Comparison of ENCODE assay signal across 11 mouse cellular contexts in genomic region chr4:105305931-105306330, GRCm38 (mm10).
DNase-seq lines count a peak whose midpoint lies in the region; ATAC-seq and TF ChIP-seq lines count a peak whose summit lies in the region.
"Had no signal": no experiment of that assay in that cellular context is flagged by ENCODE, and none has a peak within 500 bp of the region (broad histone marks: within the 10 kb centered on the region; RNA-seq: fewer than 3 reads in every experiment).

No protein-coding gene starts in this region.

- peak; percentile 62 to 70 for DNase-seq in lung, adult 18-20 months
- DNase-seq in lung, adult 2 months = no peak
- peak; percentile 71 to 87 for DNase-seq in heart, adult 9 months (ENCODE audit: low spot score in 2 of 2)
- DNase-seq in layer of hippocampus, adult 8-10 months (ENCODE audit: low spot score in 2 of 2) = no peak
- no peak for DNase-seq in cerebellum, adult 2 months
- DNase-seq: left cerebral cortex, postnatal 4 days; right cerebral cortex, postnatal 4 days had no signal

- no peak overlapping the region for H3K4me3 ChIP-seq in lung, adult 2 months (replicated peaks; ENCODE audit: extremely low read depth, low read depth, low read length)
- H3K4me3 ChIP-seq in kidney, embryonic 16.5 days (ENCODE audit: low read length) = no peak overlapping the region
- no peak overlapping the region for H3K4me3 ChIP-seq in cerebellum, adult 2 months (replicated peaks; ENCODE audit: insufficient read depth, low read depth, low read length)
- H3K4me3 ChIP-seq: erythroblast, embryonic 14.5 days; myocyte had no signal

- no peaks in the 10 kb centered on the region for H3K27me3 ChIP-seq in kidney, embryonic 16.5 days (ENCODE audit: insufficient read depth, low read length)
- no peaks in the 10 kb centered on the region for H3K27me3 ChIP-seq in cerebellum, adult 2 months (ENCODE audit: control insufficient read depth, insufficient read depth, low read length)

- H3K9ac ChIP-seq in kidney, embryonic 16.5 days (replicated peaks; ENCODE audit: low read length) = no peak overlapping the region

- peak overlapping the region; percentile 65 for H3K27ac ChIP-seq in kidney, embryonic 16.5 days (ENCODE audit: low read length)
- H3K27ac ChIP-seq in cerebellum, adult 2 months (ENCODE audit: insufficient read depth, low read length) = no peak overlapping the region

- no peaks in the 10 kb centered on the region for H3K4me1 ChIP-seq in lung, adult 2 months (ENCODE audit: control insufficient read depth, insufficient read depth, low read length)
- H3K4me1 ChIP-seq in kidney, embryonic 16.5 days (ENCODE audit: insufficient read depth, low read length) = no peaks in the 10 kb centered on the region
- no peaks in the 10 kb centered on the region for H3K4me1 ChIP-seq in cerebellum, adult 2 months (ENCODE audit: control insufficient read depth, insufficient read depth, low read length)

- no peaks in the 10 kb centered on the region for H3K36me3 ChIP-seq in kidney, embryonic 16.5 days (ENCODE audit: insufficient read depth, low read length)

- peak; percentile 54 for ATAC-seq in kidney, embryonic 16.5 days (ENCODE audit: low FRiP score, low TSS enrichment)
- ATAC-seq in neutrophil, adult 5-6 weeks (ENCODE audit: extremely low read depth, insufficient number of reproducible peaks, low FRiP score, poor library complexity, severe bottlenecking) = peak; percentile 53; the same call in 1 of the 2 replicates

- no peak overlapping the region for H3K4me2 ChIP-seq in kidney, embryonic 16.5 days (replicated peaks; ENCODE audit: low read depth, low read length)

- no peak for TF ChIP-seq POLR2A in lung, adult 2 months (IDR thresholded peaks at IDR 0.05; ENCODE audit: borderline replicate concordance, extremely low read depth, low read depth, low read length)
- no peak for TF ChIP-seq POLR2A in cerebellum, adult 2 months (IDR thresholded peaks at IDR 0.05; ENCODE audit: borderline replicate concordance, insufficient read depth, low read length)

- no peak for TF ChIP-seq CTCF in lung, adult 2 months (IDR thresholded peaks at IDR 0.05; ENCODE audit: insufficient read depth, low read length)
- TF ChIP-seq CTCF in cerebellum, adult 2 months (IDR thresholded peaks at IDR 0.05; ENCODE audit: borderline replicate concordance, insufficient read depth, low read depth, low read length) = no peak

- WGBS in lung, adult 2 months = 37% methylated on average over 6 of the region's 6 CpGs
- 75% methylated on average over 6 of the region's 6 CpGs for WGBS in kidney, embryonic 16.5 days
- 88% methylated on average over 6 of the region's 6 CpGs for WGBS in cerebellum, adult 2 months

- peaks cover 3% of the 10 kb centered on the region; the same call in 1 of the 2 replicates for H3K9me3 ChIP-seq in kidney, embryonic 16.5 days (ENCODE audit: low read length)

Comparison
In these comparisons a context has a peak if more than half of its experiments do, and no peak if none do; other contexts are left out.
1. DNase-seq: peak in lung, adult 18-20 months (2 of 2) and heart, adult 9 months (2 of 2); none in lung, adult 2 months (single experiment), layer of hippocampus, adult 8-10 months (0 of 2) and cerebellum, adult 2 months (0 of 2).